Mouse (Mus musculus): ENCODE measurements around the gene Adat1.

- TF ChIP-seq CTCF (IDR thresholded peaks at IDR 0.05; ENCODE audit: low read depth) (no peak), EP300 (optimal IDR thresholded peaks at IDR 0.05) (no peak)
Observed at GRCm38 (mm10) chr8:112029455-112029854, 37.4 kb upstream of the Adat1 start.
